Mouse (Mus musculus) forelimb bud, embryonic 11.5 days (tissue): ENCODE data around the gene Birc2.

ENCODE experiments used
- DNase-seq: peaks from one replicate; pipeline ENCODE4 v3.0.0-alpha.2; 2012; ENCODE audit warnings: low read depth, low spot score

Birc2 gene

GRCm38 (mm10) chr9:7786086-7786485 is 50.8 kb downstream of the Birc2 start:
- DNase-seq: no peak

GRCm38 (mm10) chr9:7785396-7785795 is 51.5 kb downstream of the Birc2 start:
- DNase-seq: no peak

DNA sequence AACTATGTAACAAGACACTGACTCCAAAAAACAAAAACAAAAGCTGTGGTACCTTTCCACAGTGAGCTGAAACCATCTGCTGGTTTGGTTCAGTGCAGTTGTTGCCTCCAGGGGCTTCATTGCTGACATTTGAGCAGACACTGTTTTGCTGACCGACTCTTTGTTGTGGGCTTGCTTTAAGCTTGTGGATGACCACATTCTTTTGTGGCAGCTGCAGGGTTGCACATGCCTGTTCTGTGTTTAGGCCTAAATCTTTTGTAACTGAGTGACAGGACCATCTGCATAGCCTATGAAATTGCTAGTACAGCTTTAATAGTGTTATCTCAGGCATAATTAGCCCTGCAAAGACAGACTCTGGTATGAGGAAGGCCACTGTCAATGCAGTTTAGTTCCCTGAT is 52.2 kb downstream of the Birc2 start:
- DNase-seq: peak; percentile 46

GRCm38 (mm10) chr9:7783823-7784614 is 52.8 kb downstream of the Birc2 start:
- DNase-seq: no peak

GRCm38 (mm10) chr9:7780250-7781150 is 56.4 kb downstream of the Birc2 start:
- no peak for DNase-seq

GRCm38 (mm10) chr9:7779786-7780185 is 57.1 kb downstream of the Birc2 start:
- no peak for DNase-seq

DNA sequence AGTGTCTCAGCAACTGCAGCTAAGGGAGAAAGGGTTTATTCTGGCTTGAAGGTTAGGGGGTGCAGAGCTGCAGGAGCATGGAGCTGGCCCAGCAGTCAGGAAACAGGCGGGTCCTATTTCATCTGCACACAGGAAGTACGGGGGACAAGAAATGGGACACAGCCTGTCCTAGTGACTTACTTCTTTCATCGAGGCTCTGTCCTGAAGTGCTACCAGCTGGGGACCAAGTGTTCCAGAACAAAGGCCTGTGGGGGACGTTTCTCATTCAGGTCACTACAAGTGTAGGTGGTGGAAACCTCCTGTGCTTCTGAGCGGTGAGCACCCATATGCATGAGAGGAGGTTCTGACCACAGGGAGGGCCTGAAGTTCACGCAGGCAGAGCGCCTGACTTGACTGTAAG is 58.1 kb downstream of the Birc2 start:
- no peak for DNase-seq

- DNase-seq: no peak
Measured at GRCm38 (mm10) chr9:7777652-7778051, 59.2 kb downstream of the Birc2 start.

DNA sequence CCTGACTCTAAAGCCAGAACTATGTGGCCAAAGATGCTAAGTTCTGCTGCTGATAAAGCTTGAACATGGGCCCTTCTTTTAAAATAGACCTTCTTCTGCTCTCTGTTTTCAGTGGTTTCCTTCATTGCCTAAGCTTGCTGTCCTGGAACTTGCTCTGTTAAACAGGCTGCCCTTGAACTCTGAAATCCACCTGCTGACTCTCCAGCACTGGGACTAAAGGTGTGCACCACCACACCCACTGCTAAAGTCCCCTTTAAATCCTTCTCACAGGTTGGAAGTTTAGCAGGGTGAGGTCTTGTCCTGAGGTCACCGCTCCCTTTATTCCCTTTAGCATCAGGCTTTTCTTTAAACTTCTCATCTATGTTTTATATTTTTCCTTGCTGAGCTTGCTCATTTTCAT is 59.9 kb downstream of the Birc2 start:
- DNase-seq: no peak

DNA sequence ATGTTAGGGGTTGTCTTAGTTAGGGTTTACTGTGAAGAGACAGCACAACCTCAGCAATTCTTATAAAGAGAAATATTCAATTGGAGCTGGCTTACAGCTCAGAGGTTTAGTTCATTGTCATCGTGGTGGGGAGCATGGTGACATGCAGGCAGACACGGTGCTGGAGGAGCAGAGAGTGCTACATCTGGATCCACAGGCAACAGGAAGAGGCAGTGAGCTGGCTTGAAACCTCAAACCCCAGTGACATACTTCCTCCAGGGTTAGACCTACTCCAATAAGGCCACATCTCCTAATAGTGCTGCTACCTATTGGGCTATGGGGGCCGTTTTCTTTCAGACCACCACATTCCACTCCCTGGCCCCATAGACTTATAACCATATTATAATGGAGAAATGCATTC is 60.9 kb downstream of the Birc2 start:
- DNase-seq: no peak

DNA sequence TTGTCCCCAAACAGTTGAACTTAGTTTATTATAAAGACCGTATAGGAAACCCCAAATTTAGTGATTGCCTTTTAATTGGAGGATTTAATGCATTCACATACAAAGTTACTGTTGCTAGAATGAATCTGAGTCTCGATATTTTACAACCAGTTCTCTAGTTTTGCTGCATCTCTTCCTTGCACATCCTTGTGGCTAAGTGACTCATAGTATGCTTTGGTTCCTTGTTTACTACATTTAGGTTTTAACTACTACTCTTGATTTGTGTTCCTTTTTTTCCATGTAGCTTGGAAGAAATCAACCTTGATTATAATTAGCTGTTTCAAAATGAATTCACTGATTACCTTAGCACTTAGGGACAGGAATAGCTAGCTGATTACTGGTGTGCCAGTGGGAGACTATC is 61.9 kb downstream of the Birc2 start:
- DNase-seq: no peak

GRCm38 (mm10) chr9:7774538-7774937 is 62.3 kb downstream of the Birc2 start:
- no peak for DNase-seq

- no peak for DNase-seq
Measured at GRCm38 (mm10) chr9:7773686-7774085, 63.2 kb downstream of the Birc2 start.

DNA sequence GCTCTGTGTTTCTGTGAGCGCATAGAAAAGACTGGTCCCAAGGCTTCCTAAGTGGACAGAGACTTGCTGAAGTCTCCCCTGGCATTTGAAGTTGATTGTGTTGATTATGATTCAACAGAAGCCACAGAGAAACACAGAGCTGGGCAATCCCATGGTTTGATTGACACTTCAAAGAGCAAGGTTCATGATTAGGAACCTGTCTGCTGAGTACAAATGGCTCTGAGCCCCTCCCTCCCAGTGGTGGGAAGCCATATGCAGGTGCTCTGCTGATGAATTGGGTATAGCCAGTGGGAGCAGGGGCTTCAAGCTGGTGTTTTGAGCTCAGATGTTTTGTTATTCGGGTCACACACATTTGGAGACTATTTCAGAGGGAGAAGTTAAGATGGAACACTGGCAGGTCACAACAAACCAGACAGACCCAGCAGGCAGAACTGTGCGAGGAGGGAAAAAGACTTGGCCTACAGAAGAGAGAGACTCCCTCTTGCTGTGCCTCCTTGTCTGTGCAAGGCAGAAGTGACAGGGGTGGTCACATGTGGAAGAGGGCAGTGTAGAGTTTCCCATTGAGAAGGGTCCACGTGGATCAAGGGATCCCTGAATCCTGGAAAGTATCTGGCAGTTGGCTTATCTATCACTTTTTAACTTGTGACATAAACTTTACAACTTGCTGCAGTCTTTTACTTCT is 64.0 kb downstream of the Birc2 start:
- DNase-seq: no peak

GRCm38 (mm10) chr9:7772361-7772760 is 64.5 kb downstream of the Birc2 start:
- DNase-seq: no peak

DNA sequence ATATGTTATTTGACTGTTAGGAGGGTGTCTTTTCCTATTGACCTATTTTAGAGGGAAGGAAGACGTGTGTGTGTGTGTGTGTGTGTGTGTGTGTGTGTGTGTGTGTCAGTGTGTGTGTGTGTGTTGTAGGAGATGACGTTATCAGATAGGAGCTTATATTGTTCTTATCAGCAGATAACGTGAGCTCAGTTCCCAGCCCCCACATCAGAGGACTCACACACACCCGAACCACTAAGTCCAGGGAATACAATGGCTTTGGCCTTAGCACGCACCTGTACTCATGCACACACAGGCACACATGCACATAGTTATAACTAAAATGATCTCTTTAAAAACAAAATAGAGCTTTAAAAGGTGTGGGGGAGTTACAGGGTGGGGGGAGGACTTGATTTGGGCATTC is 67.4 kb downstream of the Birc2 start:
- DNase-seq: no peak

- no peak for DNase-seq
Measured at GRCm38 (mm10) chr9:7769081-7769480, 67.8 kb downstream of the Birc2 start.
